Mouse (Mus musculus) spleen, postnatal 36 days (tissue): ENCODE measurements at regions not wholly inside any gene's neighbourhood (a gene's known extent, or its start where the extent isn't known, plus 50 kb on each side); places are given as distances from the start of the nearest gene placed in this dataset.
"Not testable (repeated sequence)": the region's sequence is repeated elsewhere in the genome, so short reads cannot be mapped to it uniquely, and the experiment has no call there.

ENCODE experiments used
- DNase-seq, 2 experiments: peaks; one replicate each; pipeline ENCODE4 v3.0.0; 2022; ENCODE audit warnings: low spot score in 2 of 2, mixed read lengths in 1 of 2

GRCm38 (mm10) chr16:86897967-86898710 lies 455.8 kb upstream of the N6amt1 start:
- no peak for DNase-seq

GRCm38 (mm10) chr16:86894982-86895381 lies 459.0 kb upstream of the N6amt1 start:
- no peak for DNase-seq

GRCm38 (mm10) chr16:86894333-86894732 lies 459.7 kb upstream of the N6amt1 start:
- no peak for DNase-seq

DNA sequence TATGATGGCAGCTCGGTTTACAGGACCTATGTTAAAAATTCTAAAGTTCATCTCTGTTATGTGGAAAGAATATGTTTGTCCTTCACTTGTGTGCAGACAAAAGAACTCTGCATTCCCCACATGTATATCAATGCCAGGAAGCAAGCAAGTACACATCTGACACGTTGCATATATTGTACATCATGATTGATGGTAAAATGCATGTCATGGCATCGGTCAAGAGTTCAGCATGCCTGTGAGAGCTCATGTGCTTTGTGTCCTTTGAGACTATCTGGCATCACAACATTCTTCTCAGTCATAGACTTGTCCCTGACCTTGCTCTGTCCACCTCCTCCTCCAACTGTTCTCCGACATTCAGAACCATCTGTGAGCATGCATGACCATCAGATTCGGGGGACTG lies 465.6 kb upstream of the N6amt1 start:
- DNase-seq, result no peak

DNA sequence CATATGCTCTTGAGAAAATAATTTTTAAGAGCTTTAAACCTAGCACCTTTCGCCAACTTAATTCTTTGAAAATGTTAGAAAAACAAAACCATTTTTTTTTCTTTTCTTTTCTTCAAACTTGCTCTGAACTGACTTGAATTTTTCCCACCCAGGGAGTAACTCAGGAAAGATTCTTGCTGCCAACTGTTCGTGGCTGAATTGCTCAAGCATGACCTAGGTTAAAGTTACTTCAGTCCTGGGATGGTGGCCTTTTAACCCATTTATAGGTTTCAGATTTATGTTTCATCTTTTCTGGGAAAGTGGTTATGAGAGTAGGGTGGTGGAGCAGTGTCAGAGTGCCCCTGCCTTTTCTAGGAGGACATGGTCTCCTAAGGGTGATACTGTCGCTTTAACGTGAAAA lies 466.4 kb upstream of the N6amt1 start:
- no peak for DNase-seq

- DNase-seq, result no peak
Observed at GRCm38 (mm10) chr16:86883862-86884261, 470.1 kb upstream of the N6amt1 start.

GRCm38 (mm10) chr16:86882529-86882928 lies 471.5 kb upstream of the N6amt1 start:
- no peak for DNase-seq

DNA sequence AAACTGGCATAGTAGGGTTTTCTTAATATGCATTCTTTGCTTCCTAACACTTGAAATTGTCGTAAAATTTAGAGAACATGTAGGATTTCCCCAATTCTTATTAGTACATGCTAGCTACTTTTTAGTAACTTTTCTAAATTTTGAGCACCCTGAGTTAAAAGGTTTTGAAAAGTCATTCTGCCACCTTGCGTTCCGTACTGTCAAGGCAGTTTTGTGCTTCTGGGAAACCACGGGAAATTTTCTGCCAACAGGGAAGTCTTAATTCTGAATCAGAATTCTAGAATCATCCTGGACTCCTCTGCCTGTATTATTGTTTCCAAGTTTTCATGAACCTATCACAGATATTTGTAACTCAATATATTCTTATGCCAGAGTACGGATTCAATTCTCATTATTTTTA lies 472.4 kb upstream of the N6amt1 start:
- DNase-seq, result no peak

- DNase-seq, result no peak
Observed at GRCm38 (mm10) chr16:86860828-86861227, 493.2 kb upstream of the N6amt1 start.

GRCm38 (mm10) chr16:86855891-86856290 lies 498.1 kb upstream of the N6amt1 start:
- no peak for DNase-seq

DNA sequence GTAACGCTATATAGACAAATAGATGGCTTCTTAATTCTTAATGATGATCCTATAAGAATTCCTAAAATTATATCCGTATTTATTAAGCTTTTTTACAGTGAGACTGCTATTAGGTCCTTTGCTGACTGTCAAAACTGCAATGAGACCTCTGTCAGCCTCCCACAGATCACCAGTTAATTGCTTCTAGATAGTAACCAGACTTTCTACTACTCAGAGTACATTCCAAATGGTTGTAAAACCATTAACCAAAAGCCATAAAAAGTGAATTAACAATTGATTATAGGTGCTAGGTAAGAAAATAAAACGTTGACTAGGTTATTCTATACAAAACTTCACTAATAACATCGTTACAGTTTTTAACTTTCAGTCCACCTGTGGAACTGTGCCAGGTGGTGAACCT lies 498.7 kb upstream of the N6amt1 start:
- DNase-seq, result no peak

DNA sequence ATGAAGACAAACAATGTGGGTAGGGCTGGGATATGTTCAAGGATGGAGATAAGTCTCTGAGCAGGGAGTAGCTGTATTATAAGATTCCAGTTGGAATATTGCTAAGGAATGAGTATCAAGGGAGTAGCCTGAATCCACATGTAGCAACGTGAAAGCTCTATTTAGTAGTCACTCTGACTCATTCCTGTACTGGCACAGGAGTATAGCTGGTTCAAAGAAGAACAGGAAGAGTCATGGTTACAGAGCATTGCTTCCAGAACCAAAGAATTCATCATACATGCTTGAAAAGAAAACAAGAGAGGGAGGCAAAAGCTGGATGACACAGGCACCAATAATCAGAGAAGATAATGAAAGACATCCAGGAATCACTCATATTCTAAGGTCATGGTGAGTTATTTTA lies 500.6 kb upstream of the N6amt1 start:
- DNase-seq, result no peak

DNA sequence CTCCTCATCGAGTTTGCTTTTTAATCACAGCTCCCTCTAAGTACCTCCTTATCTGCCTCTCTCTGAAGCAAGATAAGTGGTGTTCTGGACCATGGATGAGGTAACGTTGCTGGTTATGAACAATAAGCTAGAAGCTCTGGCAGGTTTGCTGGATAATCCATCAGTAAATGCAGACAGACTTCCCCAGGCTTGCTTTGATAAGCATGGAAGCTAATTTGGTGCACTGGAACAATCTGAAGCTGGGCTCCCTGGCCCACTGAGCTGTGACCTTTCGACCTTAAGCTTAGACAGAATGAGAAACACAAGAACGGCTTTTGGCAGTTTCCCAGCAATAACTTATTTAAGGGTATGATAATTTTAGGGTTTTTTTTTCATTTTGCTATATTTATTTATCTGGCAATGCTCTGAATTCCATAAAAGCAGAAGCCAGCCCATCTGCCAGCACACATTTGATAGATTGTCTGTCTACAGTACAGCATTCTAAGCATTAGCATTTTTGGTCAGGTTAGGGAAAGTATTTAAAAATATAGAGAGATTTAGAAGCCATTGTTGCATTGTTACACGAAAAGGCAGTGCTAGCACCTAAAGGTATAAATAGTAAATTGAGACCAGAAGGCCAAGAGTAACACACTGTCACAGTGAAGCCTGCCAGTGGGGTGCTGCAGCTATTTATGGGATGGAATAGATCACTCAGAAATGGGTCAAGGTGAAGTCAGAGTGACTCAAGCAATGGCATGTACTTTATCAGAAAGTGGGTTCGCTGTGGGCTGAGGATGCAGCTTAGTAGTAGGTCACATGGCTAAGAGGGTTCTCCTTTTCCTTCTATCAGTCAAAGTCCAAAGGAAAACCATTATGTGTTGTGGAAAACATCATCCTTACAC lies 515.3 kb upstream of the N6amt1 start:
- no peak for DNase-seq

DNA sequence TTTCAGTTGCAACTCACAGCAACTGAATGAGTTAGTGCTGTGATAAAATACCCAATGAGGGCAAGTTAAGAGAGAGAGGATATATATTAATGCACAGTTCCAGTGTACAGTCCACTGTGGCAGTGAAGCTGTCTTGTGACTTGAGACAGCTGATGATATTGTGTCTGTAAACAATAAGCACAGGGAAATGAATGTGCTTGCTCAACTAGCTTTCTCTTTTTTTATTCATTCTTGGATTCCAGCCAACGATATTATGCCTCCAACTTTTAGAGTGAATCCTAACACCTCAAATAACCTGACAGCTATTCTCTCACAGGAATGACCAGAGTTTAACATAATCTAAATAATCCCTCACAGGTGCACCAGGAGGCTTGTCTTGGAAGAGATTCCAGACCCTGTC lies 526.3 kb upstream of the N6amt1 start:
- no peak for DNase-seq

- no peak for DNase-seq
Observed at GRCm38 (mm10) chr16:86826641-86827040, 527.3 kb upstream of the N6amt1 start.

DNA sequence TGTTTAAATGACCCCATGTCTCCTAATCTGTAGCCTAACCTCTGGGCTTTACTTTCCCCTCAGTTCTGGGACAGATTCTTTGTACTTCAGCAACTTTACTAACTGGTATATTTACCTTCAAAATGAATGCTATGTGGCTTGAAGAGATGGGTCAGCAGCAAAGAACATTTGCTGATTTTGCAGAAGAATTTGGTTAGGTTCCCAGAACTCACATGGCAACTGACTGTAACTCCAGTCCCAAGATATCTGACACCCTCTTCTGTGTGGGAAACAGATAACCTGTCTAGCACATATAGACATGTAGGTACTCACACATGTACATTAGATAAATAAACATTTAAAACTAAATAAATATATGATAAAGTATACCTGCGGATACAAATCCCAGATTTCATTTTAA lies 530.5 kb upstream of the N6amt1 start:
- DNase-seq, result no peak

DNA sequence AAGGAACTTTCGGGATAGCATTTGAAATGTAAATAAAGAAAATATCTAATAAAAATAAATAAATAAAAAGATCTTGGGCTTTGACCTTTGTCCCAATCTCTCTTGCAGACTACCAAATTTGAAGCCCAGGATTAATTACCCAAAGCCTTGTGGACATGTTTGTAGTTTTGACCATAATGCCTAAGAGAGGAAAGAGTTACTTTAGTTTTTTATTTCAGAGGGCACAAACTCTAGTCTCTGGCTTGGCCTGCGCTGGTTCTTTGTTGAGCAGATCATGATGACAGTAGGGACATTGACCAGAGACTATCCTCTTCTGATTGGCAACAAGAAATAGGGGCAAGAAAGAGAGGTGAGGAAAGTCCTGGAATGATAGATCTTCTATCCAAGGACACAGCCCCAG lies 532.4 kb upstream of the N6amt1 start:
- DNase-seq, result no peak

- DNase-seq, result not testable (repeated sequence)
Observed at GRCm38 (mm10) chr16:86818639-86819038, 535.3 kb upstream of the N6amt1 start.

GRCm38 (mm10) chr16:86816763-86817593 lies 537.0 kb upstream of the N6amt1 start:
- no peak for DNase-seq

DNA sequence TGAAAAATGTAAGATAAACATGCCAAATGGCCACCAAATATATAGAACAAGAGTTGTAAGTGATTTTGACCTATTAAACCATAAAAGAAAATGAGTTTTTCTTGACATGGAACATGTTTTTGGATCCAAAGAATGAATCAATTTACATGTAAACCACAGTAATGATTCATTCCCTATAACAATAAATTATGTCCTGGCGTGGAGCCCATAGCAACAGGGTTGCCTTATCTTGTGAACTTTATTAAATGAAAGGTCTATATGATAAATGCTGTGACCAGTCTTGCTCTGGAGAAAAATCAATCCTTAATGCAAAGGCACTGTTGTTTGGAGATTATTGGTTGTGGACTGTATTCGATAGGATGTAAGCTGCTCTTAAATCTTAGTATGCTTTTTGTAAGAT lies 538.0 kb upstream of the N6amt1 start:
- no peak for DNase-seq

GRCm38 (mm10) chr16:86812692-86813091 lies 541.3 kb upstream of the N6amt1 start:
- DNase-seq, result no peak

DNA sequence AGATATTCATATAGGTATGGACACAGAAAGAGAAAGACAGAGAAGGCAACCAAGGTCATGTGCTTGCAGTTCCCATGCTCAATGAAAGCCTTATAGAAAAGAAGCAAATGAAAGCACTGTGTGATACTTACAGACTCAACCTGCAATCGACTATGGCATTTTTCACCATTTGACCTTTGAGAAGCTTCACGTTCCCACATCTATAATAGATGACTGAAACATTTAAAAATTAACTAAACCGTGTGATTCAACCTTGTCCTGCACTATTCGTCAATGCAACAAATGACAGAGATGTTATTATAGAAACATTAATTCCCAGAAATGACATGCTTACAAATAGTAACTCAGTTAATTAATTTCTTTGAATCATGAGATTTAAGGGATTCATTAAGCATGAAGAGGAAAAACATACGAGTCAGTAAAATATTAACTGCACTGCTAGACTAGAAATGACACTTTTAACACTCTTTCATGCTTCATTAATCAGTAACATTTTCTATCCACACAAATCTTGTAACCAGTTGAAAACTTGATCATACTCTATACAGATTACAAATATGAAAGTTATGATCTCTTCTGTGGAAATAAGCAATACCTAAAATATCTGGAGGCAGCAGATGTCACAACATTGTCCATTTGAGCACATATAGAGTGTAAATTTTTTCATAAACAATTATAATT lies 545.2 kb upstream of the N6amt1 start:
- DNase-seq, result no peak
